Mouse (Mus musculus): ENCODE results near the gene 4930402H24Rik.

DNA sequence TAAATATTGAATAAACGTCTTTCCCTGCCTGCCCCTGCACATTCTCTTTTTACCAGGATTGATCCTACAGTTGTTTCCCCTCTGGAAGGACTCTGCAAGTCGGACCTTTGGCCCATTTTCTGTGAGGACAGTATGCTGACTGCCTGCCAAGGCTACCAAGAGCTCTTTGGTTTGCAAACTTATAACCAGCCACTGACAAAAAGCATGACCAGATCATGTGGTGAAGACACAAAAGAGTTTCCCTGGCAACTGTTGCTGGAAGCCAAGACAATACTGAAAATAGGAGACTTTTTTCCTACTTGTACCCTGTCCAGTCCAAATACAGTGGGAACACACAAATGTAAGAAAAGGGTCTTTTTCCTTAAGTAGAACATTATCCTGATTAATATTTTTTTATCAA lies 78.8 kb downstream of the 4930402H24Rik start:
- TF ChIP-seq GATA1 (IDR thresholded peaks at IDR 0.05; ENCODE audit: borderline replicate concordance, low read length), result no peak
- TF ChIP-seq FLI1 (IDR thresholded peaks at IDR 0.05; ENCODE audit: low read length), result no peak
